Mouse (Mus musculus) kidney, postnatal 14 days (tissue): ENCODE measurements at regions not wholly inside any gene's neighbourhood (a gene's known extent, or its start where the extent isn't known, plus 50 kb on each side); places are given as distances from the start of the nearest gene placed in this dataset.

Experiments used
- DNase-seq: peaks from one replicate; pipeline ENCODE4 v3.0.0; 2022; ENCODE audit warnings: mixed read lengths

- DNase-seq = no peak
Observed at GRCm38 (mm10) chr4:138509901-138510300, 55.8 kb downstream of the Camk2n1 start.

- peak; percentile 40 for DNase-seq
Observed at GRCm38 (mm10) chr4:138513876-138514275, 59.8 kb downstream of the Camk2n1 start.
